Mouse (Mus musculus): ENCODE results near the gene Thrb. TPM values are rescaled to one million over a fixed set of nuclear protein-coding genes. Genes with fewer than 3 reads are reported as not detected.

The Thrb gene
- polyA plus RNA-seq, 2 experiments = 1.3 to 3.9 TPM

GRCm38 (mm10) chr14:17989182-17989581 is 329.1 kb downstream of the Thrb start:
- TF ChIP-seq POLR2A (IDR thresholded peaks at IDR 0.05; ENCODE audit: borderline replicate concordance, extremely low read depth, insufficient read depth, insufficient read length) = no peak
- H3K27ac ChIP-seq (replicated peaks; ENCODE audit: low read depth, low read length) = no peak overlapping the region
- 62% methylated on average over 4 of the region's 4 CpGs for WGBS
- no peak overlapping the region for H3K9ac ChIP-seq (ENCODE audit: low read depth, low read length, severe bottlenecking)
- H3K4me1 ChIP-seq (ENCODE audit: control insufficient read depth, insufficient read depth, low read length) = no peaks in the 10 kb centered on the region
- H3K27me3 ChIP-seq (ENCODE audit: control insufficient read depth, insufficient read depth, low read length) = no peaks in the 10 kb centered on the region
- DNase-seq (ENCODE audit: low spot score) = no peak
- no peak for ATAC-seq (ENCODE audit: low FRiP score, low read depth)
- no peak overlapping the region for H3K4me3 ChIP-seq (replicated peaks; ENCODE audit: low read length)
- H3K4me2 ChIP-seq (replicated peaks; ENCODE audit: low read depth, low read length, severe bottlenecking) = no peak overlapping the region
- no peaks in the 10 kb centered on the region for H3K9me3 ChIP-seq (ENCODE audit: control insufficient read depth, low read length)
- H3K36me3 ChIP-seq (ENCODE audit: control insufficient read depth, insufficient read depth, low read length) = no peaks in the 10 kb centered on the region

- Histone ChIP-seq H3K36me3 (ENCODE audit: control insufficient read depth, insufficient read depth, low read length) (no peaks in the 10 kb centered on the region), H3K4me3 (replicated peaks; ENCODE audit: low read length) (no peak overlapping the region), H3K27me3 (ENCODE audit: control insufficient read depth, insufficient read depth, low read length) (no peaks in the 10 kb centered on the region), H3K4me1 (ENCODE audit: control insufficient read depth, insufficient read depth, low read length) (no peaks in the 10 kb centered on the region), H3K4me2 (replicated peaks; ENCODE audit: low read depth, low read length, severe bottlenecking) (no peak overlapping the region), H3K27ac (replicated peaks; ENCODE audit: low read depth, low read length) (no peak overlapping the region), H3K9me3 (ENCODE audit: control insufficient read depth, low read length) (no peaks in the 10 kb centered on the region), H3K9ac (ENCODE audit: low read depth, low read length, severe bottlenecking) (no peak overlapping the region)
- WGBS = 75% methylated on average over 2 of the region's 2 CpGs
- DNase-seq (ENCODE audit: low spot score) = no peak
- no peak for ATAC-seq (ENCODE audit: low FRiP score, low read depth)
- no peak for TF ChIP-seq POLR2A (IDR thresholded peaks at IDR 0.05; ENCODE audit: borderline replicate concordance, extremely low read depth, insufficient read depth, insufficient read length)
Observed at GRCm38 (mm10) chr14:17990186-17990585, 330.1 kb downstream of the Thrb start.

GRCm38 (mm10) chr14:18001886-18002285 is 341.8 kb downstream of the Thrb start:
- no peak overlapping the region for H3K4me2 ChIP-seq (replicated peaks; ENCODE audit: low read depth, low read length, severe bottlenecking)
- H3K27me3 ChIP-seq (ENCODE audit: control insufficient read depth, insufficient read depth, low read length) = no peaks in the 10 kb centered on the region
- DNase-seq (ENCODE audit: low spot score) (peak; percentile 13), ATAC-seq (ENCODE audit: low FRiP score, low read depth) (no peak)
- H3K4me3 ChIP-seq (replicated peaks; ENCODE audit: low read length) = no peak overlapping the region
- no peak overlapping the region for H3K9ac ChIP-seq (ENCODE audit: low read depth, low read length, severe bottlenecking)
- no peaks in the 10 kb centered on the region for H3K4me1 ChIP-seq (ENCODE audit: control insufficient read depth, insufficient read depth, low read length)
- 53% methylated on average over 2 of the region's 2 CpGs for WGBS
- TF ChIP-seq POLR2A (IDR thresholded peaks at IDR 0.05; ENCODE audit: borderline replicate concordance, extremely low read depth, insufficient read depth, insufficient read length) = no peak
- H3K36me3 ChIP-seq (ENCODE audit: control insufficient read depth, insufficient read depth, low read length) = no peaks in the 10 kb centered on the region
- H3K9me3 ChIP-seq (ENCODE audit: control insufficient read depth, low read length) = no peaks in the 10 kb centered on the region
- H3K27ac ChIP-seq (replicated peaks; ENCODE audit: low read depth, low read length) = no peak overlapping the region

- TF ChIP-seq POLR2A (IDR thresholded peaks at IDR 0.05; ENCODE audit: borderline replicate concordance, extremely low read depth, insufficient read depth, insufficient read length) = no peak
- Histone ChIP-seq H3K27me3 (ENCODE audit: control insufficient read depth, insufficient read depth, low read length) (no peaks in the 10 kb centered on the region), H3K4me1 (ENCODE audit: control insufficient read depth, insufficient read depth, low read length) (no peaks in the 10 kb centered on the region), H3K36me3 (ENCODE audit: control insufficient read depth, insufficient read depth, low read length) (no peaks in the 10 kb centered on the region), H3K4me3 (replicated peaks; ENCODE audit: low read length) (no peak overlapping the region), H3K27ac (replicated peaks; ENCODE audit: low read depth, low read length) (no peak overlapping the region), H3K9ac (ENCODE audit: low read depth, low read length, severe bottlenecking) (no peak overlapping the region), H3K4me2 (replicated peaks; ENCODE audit: low read depth, low read length, severe bottlenecking) (no peak overlapping the region), H3K9me3 (ENCODE audit: control insufficient read depth, low read length) (no peaks in the 10 kb centered on the region)
- WGBS = 91% methylated on average over 1 of the region's 1 CpGs
- DNase-seq (ENCODE audit: low spot score) = no peak
- ATAC-seq (ENCODE audit: low FRiP score, low read depth) = no peak
Observed at GRCm38 (mm10) chr14:18003686-18004085, 343.6 kb downstream of the Thrb start.

DNA sequence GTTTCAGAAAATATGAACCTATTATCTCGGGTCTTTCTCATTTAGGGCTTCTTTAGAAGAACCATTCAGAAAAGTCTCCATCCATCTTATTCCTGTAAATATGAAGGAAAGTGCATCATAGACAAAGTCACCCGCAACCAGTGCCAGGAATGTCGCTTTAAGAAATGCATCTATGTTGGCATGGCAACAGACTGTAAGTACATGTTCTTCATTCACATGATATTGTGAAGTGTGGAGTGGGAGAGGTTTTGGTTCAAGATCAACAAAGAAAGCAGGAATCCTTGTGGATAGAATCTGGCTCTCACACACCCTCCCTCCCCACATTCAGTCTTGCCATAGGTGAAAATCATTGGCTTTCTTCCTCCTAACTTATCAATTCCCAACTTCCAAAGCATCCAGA is 348.5 kb downstream of the Thrb start:
- Histone ChIP-seq H3K4me3 (replicated peaks; ENCODE audit: low read length) (no peak overlapping the region), H3K4me2 (replicated peaks; ENCODE audit: low read depth, low read length, severe bottlenecking) (no peak overlapping the region), H3K27ac (replicated peaks; ENCODE audit: low read depth, low read length) (no peak overlapping the region), H3K9me3 (ENCODE audit: control insufficient read depth, low read length) (no peaks in the 10 kb centered on the region), H3K27me3 (ENCODE audit: control insufficient read depth, insufficient read depth, low read length) (no peaks in the 10 kb centered on the region), H3K4me1 (ENCODE audit: control insufficient read depth, insufficient read depth, low read length) (no peaks in the 10 kb centered on the region), H3K36me3 (ENCODE audit: control insufficient read depth, insufficient read depth, low read length) (no peaks in the 10 kb centered on the region), H3K9ac (ENCODE audit: low read depth, low read length, severe bottlenecking) (no peak overlapping the region)
- ATAC-seq (ENCODE audit: low FRiP score, low read depth) (no peak), DNase-seq (ENCODE audit: low spot score) (no peak)
- no peak for TF ChIP-seq POLR2A (IDR thresholded peaks at IDR 0.05; ENCODE audit: borderline replicate concordance, extremely low read depth, insufficient read depth, insufficient read length)
- 85% methylated on average over 3 of the region's 3 CpGs for WGBS

GRCm38 (mm10) chr14:18016604-18017003 is 356.5 kb downstream of the Thrb start:
- Histone ChIP-seq H3K27ac (replicated peaks; ENCODE audit: low read depth, low read length) (no peak overlapping the region), H3K4me3 (replicated peaks; ENCODE audit: low read length) (no peak overlapping the region), H3K27me3 (ENCODE audit: control insufficient read depth, insufficient read depth, low read length) (no peaks in the 10 kb centered on the region), H3K36me3 (ENCODE audit: control insufficient read depth, insufficient read depth, low read length) (no peaks in the 10 kb centered on the region), H3K4me1 (ENCODE audit: control insufficient read depth, insufficient read depth, low read length) (no peaks in the 10 kb centered on the region), H3K9me3 (ENCODE audit: control insufficient read depth, low read length) (no peaks in the 10 kb centered on the region), H3K4me2 (replicated peaks; ENCODE audit: low read depth, low read length, severe bottlenecking) (no peak overlapping the region), H3K9ac (ENCODE audit: low read depth, low read length, severe bottlenecking) (no peak overlapping the region)
- ATAC-seq (ENCODE audit: low FRiP score, low read depth) = no peak
- no peak for TF ChIP-seq POLR2A (IDR thresholded peaks at IDR 0.05; ENCODE audit: borderline replicate concordance, extremely low read depth, insufficient read depth, insufficient read length)
- no peak for DNase-seq (ENCODE audit: low spot score)
- 83% methylated on average over 5 of the region's 5 CpGs for WGBS
